Mouse (Mus musculus): ENCODE measurements at regions not wholly inside any gene's neighbourhood (a gene's known extent, or its start where the extent isn't known, plus 50 kb on each side); places are given as distances from the start of the nearest gene placed in this dataset.

- TF ChIP-seq CTCF (conservative IDR thresholded peaks at IDR 0.05 in 1 of 2, IDR thresholded peaks at IDR 0.05 in 1 of 2; ENCODE audit: low read depth in 2 of 2, low read length in 2 of 2) = no peak
- no peak for TF ChIP-seq USF2 (conservative IDR thresholded peaks at IDR 0.05; ENCODE audit: low read depth, low read length)
- no peak for TF ChIP-seq ZKSCAN1 (IDR thresholded peaks at IDR 0.05; ENCODE audit: borderline replicate concordance, low read depth, low read length)
- TF ChIP-seq RAD21 (IDR thresholded peaks at IDR 0.05; ENCODE audit: low read depth, low read length) = no peak
- no peak for TF ChIP-seq POLR2A (IDR thresholded peaks at IDR 0.05; ENCODE audit: low read depth, low read length)
- TF ChIP-seq ZC3H11A (IDR thresholded peaks at IDR 0.05; ENCODE audit: low read depth, low read length) = no peak
- TF ChIP-seq ZNF384 (IDR thresholded peaks at IDR 0.05; ENCODE audit: low read depth, low read length) = no peak
- no peak for TF ChIP-seq CHD2 (IDR thresholded peaks at IDR 0.05; ENCODE audit: low read length)
- no peak for TF ChIP-seq MAFK (IDR thresholded peaks at IDR 0.05; ENCODE audit: insufficient replicate concordance, low read length)
- no peak for TF ChIP-seq EP300 (IDR thresholded peaks at IDR 0.05; ENCODE audit: low read length)
- TF ChIP-seq HCFC1 (IDR thresholded peaks at IDR 0.05; ENCODE audit: low read depth, low read length) = no peak
- no peak for TF ChIP-seq MXI1 (IDR thresholded peaks at IDR 0.05; ENCODE audit: low read depth, low read length)
- TF ChIP-seq RCOR1 (conservative IDR thresholded peaks at IDR 0.05; ENCODE audit: low read depth, low read length) = no peak
Observed at GRCm38 (mm10) chr7:106494851-106495250, 185.5 kb downstream of the Olfr693 start.
